Mouse (Mus musculus) intestine, embryonic 16.5 days (tissue): ENCODE results near the gene Prrt1. TPM values are rescaled to one million over a fixed set of nuclear protein-coding genes. Genes with fewer than 3 reads are reported as not detected.

Experiments used
- ATAC-seq: fragments of 200-750 bp; cut with Nextera tagmentation; 2 replicates; pipeline ENCODE4 v1.8.0; 2017; ENCODE audit warnings: moderate TSS enrichment, moderate library complexity
- H3K27ac ChIP-seq: fragments of 300-500 bp; sonication (generic); 2 replicates; pipeline ENCODE4 v1.5.1; 2014; ENCODE audit warnings: mild to moderate bottlenecking, low read length
- H3K27me3 ChIP-seq: fragments of 300-500 bp; sonication (generic); replicated peaks from 2 replicates; pipeline ENCODE4 v1.6.1; 2014; ENCODE audit warnings: low read length, control low read depth, mixed read lengths; ENCODE audit not compliant: control insufficient read depth, insufficient read depth
- H3K36me3 ChIP-seq: fragments of 300-500 bp; sonication (generic); 2 replicates; pipeline ENCODE4 v1.6.1; 2014; ENCODE audit warnings: low read length, control low read depth; ENCODE audit not compliant: control insufficient read depth, insufficient read depth
- H3K4me1 ChIP-seq: fragments of 300-500 bp; sonication (generic); 2 replicates; pipeline ENCODE4 v1.6.1; 2014; ENCODE audit warnings: low read length, control low read depth, mixed read lengths; ENCODE audit not compliant: control insufficient read depth, insufficient read depth
- H3K4me2 ChIP-seq: fragments of 300-500 bp; sonication (generic); 2 replicates; pipeline ENCODE4 v1.6.1; 2014; ENCODE audit warnings: low read depth, low read length, control low read depth
- H3K4me3 ChIP-seq: fragments of 300-500 bp; sonication (generic); 2 replicates; pipeline ENCODE4 v1.5.1; 2014; ENCODE audit warnings: mild to moderate bottlenecking, low read length
- H3K9ac ChIP-seq: fragments of 300-500 bp; sonication (generic); 2 replicates; pipeline ENCODE4 v1.6.1; 2014; ENCODE audit warnings: low read depth, low read length
- H3K9me3 ChIP-seq: fragments of 300-500 bp; sonication (generic); 2 replicates; pipeline ENCODE4 v1.6.1; 2016; ENCODE audit warnings: low read length, control low read depth; ENCODE audit not compliant: control insufficient read depth
- WGBS: fragments of 180-500 bp; shearing (Covaris S2); extraction: QIAGEN DNeasy Blood & Tissue Kit; methylation state at CpG from one replicate; pipeline ENCODE4 v1.1.7; 2014; 5-methylcytosine and 5-hydroxymethylcytosine counted together
- polyA plus RNA-seq: library from polyadenylated mRNA; unstranded; fragments of >200 nt; fragmentation: Nextera tagmentation; extraction: Ambion mirVana; gene quantifications from 2 replicates; pipeline ENCODE4 v1.2.1, GENCODE M21; 2015

The Prrt1 gene
- polyA plus RNA-seq, 1 experiment from 2014 or later, result 0.32 TPM

DNA sequence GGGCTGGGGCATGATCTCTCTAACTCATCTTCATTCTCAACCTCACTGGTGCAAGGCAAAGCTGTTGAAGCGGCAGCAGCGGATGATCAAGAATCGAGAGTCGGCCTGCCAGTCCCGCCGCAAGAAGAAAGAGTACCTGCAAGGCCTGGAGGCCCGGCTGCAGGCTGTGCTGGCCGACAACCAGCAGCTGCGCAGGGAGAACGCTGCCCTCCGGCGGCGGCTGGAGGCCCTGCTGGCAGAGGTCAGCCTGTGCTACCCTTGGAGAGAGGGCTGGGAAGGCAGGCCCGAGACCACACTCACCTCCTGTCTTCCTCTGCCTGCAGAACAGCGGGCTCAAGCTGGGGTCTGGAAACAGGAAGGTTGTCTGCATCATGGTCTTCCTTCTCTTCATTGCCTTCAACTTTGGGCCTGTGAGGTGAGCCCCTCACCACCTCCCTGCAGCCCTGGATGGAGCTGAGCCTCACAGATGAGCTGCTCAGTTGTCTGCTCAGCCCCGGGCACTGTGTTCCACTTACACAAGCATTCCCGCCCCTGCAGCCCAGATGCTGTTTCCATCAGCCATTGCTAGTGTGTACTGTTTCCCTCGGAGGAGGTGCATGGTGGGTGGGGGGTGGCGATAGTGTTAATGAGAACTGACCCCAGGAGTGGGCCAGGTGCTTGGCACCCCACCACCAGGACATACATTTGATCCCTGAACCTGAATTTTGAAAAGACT is 22.3 kb downstream of the Prrt1 start:
- no peak overlapping the region for H3K27ac ChIP-seq

DNA sequence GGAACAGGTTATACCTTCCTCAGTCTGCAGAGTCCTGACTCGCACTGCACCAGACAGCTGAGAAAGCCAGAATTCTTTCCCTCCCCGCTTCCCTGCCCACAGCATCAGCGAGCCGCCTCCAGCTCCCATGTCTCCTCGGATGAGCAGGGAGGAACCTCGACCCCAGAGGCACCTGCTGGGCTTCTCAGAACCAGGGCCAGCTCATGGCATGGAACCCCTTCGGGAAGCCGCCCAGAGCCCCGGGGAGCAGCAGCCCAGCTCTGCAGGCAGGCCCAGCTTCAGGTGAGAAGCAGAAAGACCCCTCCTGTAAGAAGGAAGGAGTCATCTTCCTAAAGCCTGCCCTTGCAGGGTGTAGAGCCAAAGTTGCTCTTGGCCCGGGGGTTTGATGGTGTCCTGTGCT is 23.2 kb downstream of the Prrt1 start:
- Histone ChIP-seq H3K4me3 (no peak overlapping the region), H3K36me3 (no peaks in the 10 kb centered on the region; the same call in none of the 2 replicates), H3K27me3 (no peaks in the 10 kb centered on the region), H3K9ac (no peak overlapping the region), H3K4me1 (peaks cover 30% of the 10 kb centered on the region), H3K9me3 (no peaks in the 10 kb centered on the region), H3K4me2 (no peak overlapping the region), H3K27ac (no peak overlapping the region)
- 87% methylated on average over 10 of the region's 10 CpGs for WGBS
- ATAC-seq, result no peak

More for the DNA sequence above, 22.3 kb downstream of the Prrt1 start:
- WGBS, result 40% methylated on average over 19 of the region's 19 CpGs
- Histone ChIP-seq H3K27me3 (no peaks in the 10 kb centered on the region), H3K9ac (no peak overlapping the region), H3K9me3 (no peaks in the 10 kb centered on the region), H3K4me3 (no peak overlapping the region), H3K4me2 (no peak overlapping the region), H3K4me1 (peaks cover 27% of the 10 kb centered on the region), H3K36me3 (no peaks in the 10 kb centered on the region; the same call in none of the 2 replicates)
- no peak for ATAC-seq

DNA sequence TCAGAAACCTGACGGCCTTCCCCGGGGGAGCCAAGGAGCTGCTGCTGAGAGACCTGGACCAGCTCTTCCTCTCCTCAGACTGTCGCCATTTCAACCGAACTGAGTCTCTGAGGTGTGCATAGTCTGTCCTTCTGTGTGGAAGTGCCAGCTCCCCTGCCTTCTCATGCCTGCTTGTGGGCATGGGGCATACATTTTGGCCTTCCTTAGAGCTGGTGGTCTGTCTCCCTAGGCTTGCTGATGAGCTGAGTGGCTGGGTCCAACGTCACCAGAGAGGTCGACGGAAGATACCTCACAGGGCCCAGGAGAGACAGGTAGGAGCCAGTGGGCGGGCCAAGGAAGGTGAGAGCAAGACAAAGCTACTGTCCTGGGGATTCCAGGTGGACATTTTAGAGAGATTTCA is 23.7 kb downstream of the Prrt1 start:
- H3K27ac ChIP-seq, result no peak overlapping the region
- no peak overlapping the region for H3K9ac ChIP-seq
- no peaks in the 10 kb centered on the region; the same call in none of the 2 replicates for H3K36me3 ChIP-seq
- WGBS, result 91% methylated on average over 8 of the region's 8 CpGs
- H3K4me3 ChIP-seq, result no peak overlapping the region
- peaks cover 25% of the 10 kb centered on the region for H3K4me1 ChIP-seq
- no peak for ATAC-seq
- no peaks in the 10 kb centered on the region for H3K27me3 ChIP-seq
- H3K4me2 ChIP-seq, result no peak overlapping the region
- H3K9me3 ChIP-seq, result no peaks in the 10 kb centered on the region

DNA sequence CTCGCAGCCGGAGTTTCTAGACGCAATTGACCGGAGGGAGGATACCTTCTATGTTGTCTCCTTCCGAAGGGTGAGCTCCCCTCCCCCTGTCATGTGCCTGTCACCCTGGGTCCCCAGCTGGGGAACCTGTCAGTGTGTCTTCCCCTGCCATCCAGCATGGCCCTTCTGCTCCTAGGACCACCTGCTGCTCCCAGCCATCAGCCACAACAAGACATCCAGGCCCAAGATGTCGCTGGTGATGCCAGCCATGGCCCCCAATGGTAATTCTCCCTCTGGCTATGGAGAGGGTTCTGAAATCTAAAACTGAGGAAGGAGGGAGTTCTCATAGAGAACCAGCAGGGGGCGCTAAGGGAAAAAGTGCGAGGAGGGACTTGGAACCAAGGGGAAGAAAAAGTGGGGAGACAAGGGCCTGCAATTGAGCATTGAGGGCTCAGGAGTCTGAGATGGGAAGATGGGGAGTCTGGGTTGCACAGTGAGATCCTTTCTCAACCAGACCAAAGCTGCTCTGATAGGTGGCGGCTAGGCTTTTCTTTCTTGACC is 24.5 kb downstream of the Prrt1 start:
- H3K4me1 ChIP-seq, result peaks cover 22% of the 10 kb centered on the region
- ATAC-seq, result no peak
- 68% methylated on average over 9 of the region's 9 CpGs for WGBS
- H3K4me2 ChIP-seq, result no peak overlapping the region
- no peak overlapping the region for H3K4me3 ChIP-seq
- H3K27me3 ChIP-seq, result peaks cover 3% of the 10 kb centered on the region; the same call in 1 of the 2 replicates
- H3K36me3 ChIP-seq, result no peaks in the 10 kb centered on the region; the same call in none of the 2 replicates
- no peak overlapping the region for H3K9ac ChIP-seq
- H3K9me3 ChIP-seq, result no peaks in the 10 kb centered on the region
- no peak overlapping the region for H3K27ac ChIP-seq

DNA sequence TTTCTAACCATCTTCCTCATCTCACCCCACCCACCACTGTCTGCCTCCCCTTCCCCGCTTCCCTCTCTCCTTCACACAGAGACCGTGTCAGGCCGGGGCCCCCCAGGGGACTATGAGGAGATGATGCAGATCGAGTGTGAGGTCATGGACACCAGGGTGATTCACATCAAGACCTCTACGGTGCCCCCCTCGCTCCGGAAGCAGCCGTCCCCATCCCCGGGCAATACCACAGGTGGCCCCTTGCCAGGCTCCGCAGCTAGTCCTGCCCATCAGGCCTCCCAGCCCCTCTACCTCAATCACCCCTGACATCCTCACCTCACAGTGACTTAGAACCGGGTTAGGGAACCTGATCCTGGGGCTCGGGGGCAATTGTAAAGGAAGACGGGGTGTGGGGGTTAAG is 25.1 kb downstream of the Prrt1 start:
- H3K4me3 ChIP-seq, result no peak overlapping the region
- peaks cover 22% of the 10 kb centered on the region for H3K4me1 ChIP-seq
- WGBS, result 90% methylated on average over 13 of the region's 13 CpGs
- H3K27ac ChIP-seq, result 0 out of 2 replicates have a peak overlapping the region, but pooled peaks have one; percentile 15
- no peak overlapping the region for H3K4me2 ChIP-seq
- H3K27me3 ChIP-seq, result peaks cover 8% of the 10 kb centered on the region; the same call in 1 of the 2 replicates
- H3K36me3 ChIP-seq, result no peaks in the 10 kb centered on the region; the same call in none of the 2 replicates
- no peaks in the 10 kb centered on the region for H3K9me3 ChIP-seq
- no peak for ATAC-seq
- peak overlapping the region; percentile 10; the same call in 1 of the 2 replicates for H3K9ac ChIP-seq

DNA sequence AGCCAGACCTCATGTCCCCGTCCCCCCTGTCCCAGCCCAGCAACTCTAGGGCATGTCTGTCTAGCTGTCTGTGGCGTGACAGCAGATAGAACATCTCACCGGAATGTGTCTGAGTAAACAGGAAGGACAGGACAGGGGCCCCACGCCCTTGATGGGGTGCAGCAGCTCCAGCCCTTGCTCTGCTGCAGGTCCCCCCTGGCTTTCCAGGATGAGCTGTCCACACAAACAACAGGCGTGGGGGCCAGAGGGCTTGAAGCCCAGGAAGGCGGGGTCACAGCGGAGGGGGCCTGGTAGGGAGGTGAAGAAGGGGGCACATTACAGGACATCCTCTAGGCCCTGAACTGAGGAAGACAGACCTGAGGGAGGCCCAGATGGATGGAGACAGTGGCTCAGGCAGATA is 25.8 kb downstream of the Prrt1 start:
- ATAC-seq, result no peak; the same call in 1 of the 2 replicates
- H3K4me1 ChIP-seq, result peaks cover 22% of the 10 kb centered on the region
- no peaks in the 10 kb centered on the region; the same call in none of the 2 replicates for H3K36me3 ChIP-seq
- peak overlapping the region; percentile 38 for H3K9ac ChIP-seq
- H3K9me3 ChIP-seq, result no peaks in the 10 kb centered on the region
- peaks cover 9% of the 10 kb centered on the region; the same call in 1 of the 2 replicates for H3K27me3 ChIP-seq
- 50% methylated on average over 7 of the region's 7 CpGs for WGBS
- H3K27ac ChIP-seq, result peak overlapping the region; percentile 82
- no peak overlapping the region for H3K4me2 ChIP-seq
- no peak overlapping the region for H3K4me3 ChIP-seq

DNA sequence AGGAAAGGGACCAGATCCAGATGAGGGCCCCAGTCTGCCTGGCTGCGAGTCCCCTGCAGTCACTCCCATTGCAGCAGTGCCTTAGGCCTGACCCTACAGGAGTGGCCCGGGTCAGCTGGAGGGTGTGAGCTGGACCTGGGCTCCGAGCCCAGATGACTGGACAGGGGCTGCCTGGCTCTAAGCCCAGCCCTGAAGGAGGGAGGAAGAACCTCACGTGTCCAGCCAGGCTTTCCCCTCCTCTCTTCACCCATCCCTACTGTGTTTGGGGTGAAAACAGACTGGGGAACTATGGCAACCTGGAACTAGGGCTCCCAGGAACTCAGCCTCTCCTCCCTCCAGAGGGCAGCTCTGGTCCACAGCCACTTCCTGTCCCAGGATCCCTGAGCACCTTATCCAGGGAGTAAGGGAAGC is 26.3 kb downstream of the Prrt1 start:
- Histone ChIP-seq H3K9ac (peak overlapping the region; percentile 38; the same call in 1 of the 2 replicates), H3K36me3 (no peaks in the 10 kb centered on the region; the same call in none of the 2 replicates), H3K27ac (peak overlapping the region; percentile 82), H3K9me3 (no peaks in the 10 kb centered on the region), H3K27me3 (peaks cover 12% of the 10 kb centered on the region; the same call in 1 of the 2 replicates), H3K4me2 (no peak overlapping the region), H3K4me3 (no peak overlapping the region), H3K4me1 (peaks cover 25% of the 10 kb centered on the region)
- WGBS, result 25% methylated on average over 4 of the region's 4 CpGs
- peak; percentile 80 for ATAC-seq

DNA sequence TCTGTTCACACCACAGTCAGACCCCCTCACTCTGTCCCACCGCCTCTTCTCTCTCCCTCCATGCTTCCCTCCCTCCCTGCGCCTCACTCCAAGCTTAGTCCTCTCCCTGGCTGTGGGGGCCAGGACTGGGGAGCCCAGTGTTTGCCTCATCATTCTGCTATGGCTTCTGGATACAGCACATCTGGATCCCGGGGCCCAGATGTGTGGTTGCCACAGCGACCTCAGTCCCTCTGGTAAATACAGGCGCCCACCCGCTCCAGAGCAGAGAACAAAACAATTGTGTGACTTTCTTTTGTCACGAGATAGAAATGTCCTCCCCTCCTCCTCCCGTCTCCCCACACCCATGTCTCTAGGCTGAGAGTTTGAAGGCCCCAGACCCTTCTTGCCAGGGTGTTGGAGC is 27.3 kb downstream of the Prrt1 start:
- no peaks in the 10 kb centered on the region for H3K9me3 ChIP-seq
- no peak for ATAC-seq
- 52% methylated on average over 8 of the region's 8 CpGs for WGBS
- H3K4me1 ChIP-seq, result peaks cover 35% of the 10 kb centered on the region
- H3K4me3 ChIP-seq, result no peak overlapping the region
- no peak overlapping the region for H3K9ac ChIP-seq
- no peak overlapping the region for H3K4me2 ChIP-seq
- H3K27ac ChIP-seq, result peak overlapping the region; percentile 82
- peaks cover 12% of the 10 kb centered on the region for H3K27me3 ChIP-seq
- H3K36me3 ChIP-seq, result no peaks in the 10 kb centered on the region; the same call in none of the 2 replicates

DNA sequence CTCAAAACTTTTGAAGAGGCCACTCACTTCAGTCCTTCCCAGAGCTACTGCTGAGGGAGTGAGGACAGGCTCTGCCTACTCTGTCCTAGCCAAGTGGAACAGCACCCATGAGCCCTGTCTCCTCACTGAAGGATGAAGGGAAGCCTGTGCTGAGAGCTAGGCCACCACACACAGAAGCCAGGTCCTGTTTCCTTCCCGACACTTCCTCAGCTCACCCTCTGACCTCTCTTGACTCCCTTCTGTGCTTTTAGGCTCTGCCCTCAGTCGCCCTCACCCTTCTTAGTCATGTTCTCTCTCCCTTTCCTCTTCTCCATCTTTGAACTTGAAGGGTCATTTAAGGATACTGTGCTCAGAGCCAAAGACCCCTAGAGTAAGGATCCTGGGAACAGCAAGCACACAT is 27.9 kb downstream of the Prrt1 start:
- Histone ChIP-seq H3K27ac (no peak overlapping the region), H3K4me1 (peaks cover 36% of the 10 kb centered on the region), H3K36me3 (no peaks in the 10 kb centered on the region; the same call in 1 of the 2 replicates), H3K9me3 (no peaks in the 10 kb centered on the region), H3K4me3 (no peak overlapping the region), H3K4me2 (no peak overlapping the region), H3K27me3 (peaks cover 12% of the 10 kb centered on the region), H3K9ac (no peak overlapping the region)
- WGBS, result 43% methylated on average over 2 of the region's 2 CpGs
- no peak for ATAC-seq
